Mouse (Mus musculus) c-Kit-positive CD71-negative TER-119-negative erythroid progenitor cells, embryonic 14.5 days (primary cell): ENCODE data around the gene Mypn.
A peak's percentile ranks its signal among the peaks of the same experiment; 100 is the strongest.

Experiments used
- DNase-seq: peaks from one replicate; pipeline ENCODE4 v3.0.0-alpha.2; 2013; ENCODE audit warnings: low read depth

Mypn gene

DNA sequence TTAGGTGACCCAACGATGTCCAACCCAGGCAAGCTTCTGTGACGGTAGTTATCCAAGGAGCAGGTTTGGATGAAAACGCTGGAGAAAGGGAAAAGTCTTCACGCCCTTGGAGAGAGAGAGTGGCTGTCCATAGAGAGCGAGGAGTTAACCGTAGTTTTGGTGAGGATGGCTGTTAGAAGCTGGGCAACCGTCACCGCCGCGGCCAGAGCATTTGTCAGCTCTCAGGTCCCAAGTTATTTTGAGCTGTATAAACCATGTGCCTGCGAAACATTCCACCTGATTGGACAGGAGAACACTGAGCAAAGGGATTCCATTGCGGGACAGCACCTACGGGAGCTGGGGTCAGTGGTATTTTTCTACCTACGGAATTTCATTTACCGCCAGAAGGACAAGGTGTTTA lies at the start of gene Mypn:
TSS of gene Mypn (minus strand) at position 225 of the 400 bp plus-strand sequence.
- DNase-seq: no peak

DNA sequence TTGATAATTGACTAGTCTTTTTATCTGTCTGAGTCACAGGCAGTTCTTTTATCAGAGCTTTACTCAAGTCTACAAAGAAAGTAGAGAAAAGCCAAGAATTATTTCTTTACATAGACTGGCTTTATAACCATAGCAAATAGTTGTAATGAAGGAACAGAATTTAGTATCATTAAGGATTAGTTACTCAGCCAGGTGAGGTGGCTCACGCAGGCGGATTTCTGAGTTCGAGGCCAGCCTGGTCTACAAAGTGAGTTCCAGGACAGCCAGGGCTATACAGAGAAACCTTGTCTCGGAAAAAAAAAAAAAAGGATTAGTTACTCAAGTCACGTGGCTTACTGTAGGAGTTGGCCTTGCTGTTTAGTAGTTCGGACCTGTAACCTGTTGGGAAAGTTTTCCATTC lies 44.7 kb upstream of the Mypn start:
- no peak for DNase-seq

DNA sequence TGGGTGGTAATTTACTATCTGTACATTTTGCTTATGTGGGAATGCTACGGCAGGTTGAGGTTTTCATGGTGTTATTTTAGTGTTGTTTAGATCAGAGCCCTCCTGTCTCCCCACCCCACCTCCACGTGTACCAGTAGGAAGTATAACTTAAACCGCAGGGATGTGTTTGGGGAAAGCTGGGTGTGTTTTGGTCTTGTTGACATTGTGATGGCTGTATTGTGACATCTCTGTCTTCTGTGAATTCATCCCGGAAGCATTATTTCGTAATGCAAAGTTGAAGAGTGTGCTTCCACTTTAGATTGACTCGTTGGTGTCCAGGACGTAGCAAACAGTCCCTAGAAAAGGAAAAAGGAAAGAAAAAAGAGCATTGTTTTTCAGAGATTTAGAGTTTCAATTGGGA lies 43.7 kb upstream of the Mypn start:
- no peak for DNase-seq

DNA sequence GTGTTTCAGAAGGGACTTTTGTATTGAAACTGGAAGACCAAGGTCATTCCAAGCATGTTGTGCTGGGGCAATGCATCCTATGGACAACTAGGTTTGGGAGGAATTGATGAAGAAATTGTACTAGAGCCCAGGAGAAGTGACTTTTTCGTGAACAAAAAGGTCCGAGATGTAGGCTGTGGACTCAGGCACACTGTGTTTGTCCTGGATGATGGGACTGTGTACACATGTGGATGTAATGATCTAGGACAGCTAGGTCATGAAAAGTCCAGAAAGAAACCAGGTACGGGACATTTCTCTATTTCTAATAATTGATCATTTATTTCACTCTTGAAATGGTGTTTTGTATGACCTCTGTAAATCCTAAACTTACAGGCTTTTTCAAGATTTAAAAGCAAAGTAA lies 42.1 kb upstream of the Mypn start:
- no peak for DNase-seq

DNA sequence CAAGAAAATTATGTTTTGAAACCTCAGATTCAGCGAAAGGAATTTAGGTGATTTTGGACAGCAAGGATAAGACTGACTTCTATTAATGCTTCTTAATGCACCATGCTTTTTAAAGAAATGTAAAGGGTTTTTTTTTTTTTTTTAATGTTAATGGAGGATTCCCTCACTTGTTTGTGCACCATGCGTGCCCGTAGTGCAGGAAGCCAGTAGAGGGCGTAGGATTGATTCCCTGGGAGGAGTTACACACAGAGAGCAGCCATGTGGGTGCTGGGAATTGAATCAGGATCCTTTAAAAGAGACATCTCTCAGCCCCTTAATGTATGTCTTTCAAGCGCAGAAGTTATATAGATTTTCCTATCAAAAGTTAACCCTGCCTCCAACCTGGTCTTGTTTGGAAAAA lies 41.0 kb upstream of the Mypn start:
- DNase-seq: no peak

DNA sequence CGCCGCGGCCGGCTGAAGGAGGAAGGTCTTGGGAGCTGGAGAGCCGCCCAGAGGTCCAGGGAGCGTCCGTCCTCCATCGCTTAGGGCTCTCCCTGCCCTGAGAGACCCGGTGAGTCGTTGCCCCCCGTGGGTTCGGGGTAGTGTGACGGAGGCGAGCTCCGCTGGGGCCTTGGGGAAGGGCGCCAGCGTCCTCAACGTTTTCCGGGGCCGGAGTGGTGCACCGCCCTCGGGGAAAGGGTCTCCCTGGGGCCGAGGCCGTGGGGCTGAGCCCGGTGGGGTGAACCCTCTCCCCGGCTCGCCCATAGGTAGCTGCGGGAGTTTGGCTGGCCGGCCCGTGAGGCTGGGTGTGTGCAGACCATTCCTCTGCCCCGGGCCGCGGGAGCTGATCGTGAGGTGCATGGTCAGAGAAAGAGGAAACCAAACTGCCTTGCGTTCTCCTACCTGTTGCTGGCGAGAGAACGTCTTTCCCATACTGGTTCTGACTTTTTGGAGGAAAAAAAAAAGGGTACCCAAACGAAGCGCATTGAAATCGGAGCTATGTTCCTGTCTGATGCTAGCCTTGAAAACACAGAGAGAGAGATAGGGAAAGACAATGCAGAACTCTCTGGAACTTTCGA lies 40.4 kb upstream of the Mypn start:
- no peak for DNase-seq

DNA sequence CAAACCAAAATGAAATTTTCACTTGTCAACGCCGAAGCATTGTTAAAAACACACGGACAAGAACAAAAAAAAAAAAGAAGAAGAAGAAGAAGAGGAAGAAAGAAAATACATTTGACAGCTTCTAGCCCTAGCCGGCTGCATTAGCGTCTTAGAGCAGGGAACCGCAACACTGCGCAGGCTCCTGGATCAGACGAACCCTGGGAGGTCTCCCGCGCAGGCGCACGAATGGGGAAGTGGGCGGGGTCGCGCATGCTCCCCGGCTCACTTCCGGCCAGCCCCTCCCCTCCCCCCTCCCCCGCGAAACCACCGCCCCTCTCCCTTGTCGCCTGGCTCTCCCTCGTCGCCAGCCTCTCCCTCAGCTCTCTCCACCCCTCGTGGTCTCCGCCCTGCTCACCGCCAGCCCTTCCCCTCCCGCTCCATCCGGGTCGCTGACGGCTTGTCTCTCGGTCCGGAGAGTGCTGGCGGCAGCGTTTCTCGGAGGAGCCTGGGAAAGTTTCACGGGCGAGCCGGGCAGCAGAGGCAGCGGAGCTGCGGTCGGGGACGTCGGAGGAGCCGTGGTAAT lies 39.8 kb upstream of the Mypn start, which contains the start of gene Herc4:
TSS of gene Herc4 (plus strand) at position 318 of the 562 bp plus-strand sequence.
- DNase-seq: peak; percentile 83

DNA sequence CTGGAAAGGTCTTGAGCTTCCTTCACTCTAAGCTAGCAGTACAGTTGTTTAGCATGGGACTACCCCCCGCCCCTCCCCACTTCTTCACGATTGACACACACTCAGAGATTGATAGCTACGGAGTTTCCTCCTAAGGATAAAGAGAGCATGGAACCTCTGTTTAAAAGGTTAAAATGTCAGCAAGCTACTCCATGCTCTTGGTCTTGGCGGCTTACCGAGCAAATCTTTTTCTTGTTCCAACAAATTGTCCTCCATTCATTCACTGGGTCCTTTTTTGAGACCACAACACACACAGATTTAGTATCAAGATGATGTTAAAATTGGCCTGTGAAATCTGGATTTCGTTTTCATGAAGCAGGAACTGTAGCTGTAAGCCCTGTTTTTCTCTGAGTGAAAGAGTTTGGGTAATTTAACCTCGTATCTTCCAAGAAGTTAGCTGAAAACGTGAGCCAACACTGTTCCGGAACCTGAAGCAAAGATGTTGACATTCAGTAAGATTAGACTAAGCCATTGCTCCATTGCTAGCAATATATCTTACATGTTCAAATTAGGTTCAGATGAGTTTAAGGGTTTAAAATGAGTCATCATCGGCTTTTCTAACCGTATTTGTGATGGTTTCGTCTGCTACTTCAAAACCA lies 39.2 kb upstream of the Mypn start:
- DNase-seq: no peak

DNA sequence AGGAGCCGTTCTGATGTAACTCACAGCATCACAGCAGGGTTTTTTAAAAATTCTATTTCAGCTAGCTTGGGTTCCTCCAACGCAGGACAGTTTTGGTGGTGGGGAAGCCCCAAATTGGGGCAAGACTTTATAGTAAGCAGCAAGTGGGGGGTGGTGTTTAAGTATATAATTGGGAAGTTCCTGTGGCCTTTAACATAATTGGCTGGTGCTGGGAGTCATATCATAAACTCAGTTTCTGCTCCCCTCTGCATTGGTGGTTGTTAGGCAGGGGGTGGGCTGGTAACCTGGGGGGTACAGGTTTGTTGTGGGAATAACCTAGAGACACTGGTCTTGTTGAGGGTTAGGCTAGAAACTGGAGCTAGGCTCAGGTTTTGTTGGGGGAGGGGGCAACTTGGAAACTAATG lies 37.1 kb upstream of the Mypn start:
- DNase-seq: no peak

DNA sequence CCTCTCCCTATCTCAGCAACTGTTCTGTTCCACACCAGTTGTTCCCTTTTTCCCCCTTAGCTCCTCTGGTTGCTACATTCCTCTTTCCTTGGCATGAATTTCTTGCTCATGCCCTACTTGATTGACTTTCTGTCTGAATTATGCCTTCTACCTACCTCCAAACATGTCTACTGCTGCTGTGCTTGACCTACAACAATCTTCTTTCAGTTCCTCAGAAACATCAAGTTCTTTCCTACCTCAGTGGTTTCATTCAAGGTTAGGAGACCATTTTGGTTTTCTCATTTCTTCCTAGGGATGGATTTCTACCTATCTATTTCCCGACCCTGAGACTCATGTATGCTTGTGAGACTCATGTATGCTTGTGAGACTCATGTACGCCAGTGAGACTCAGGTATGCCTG lies 36.1 kb upstream of the Mypn start:
- DNase-seq: no peak

DNA sequence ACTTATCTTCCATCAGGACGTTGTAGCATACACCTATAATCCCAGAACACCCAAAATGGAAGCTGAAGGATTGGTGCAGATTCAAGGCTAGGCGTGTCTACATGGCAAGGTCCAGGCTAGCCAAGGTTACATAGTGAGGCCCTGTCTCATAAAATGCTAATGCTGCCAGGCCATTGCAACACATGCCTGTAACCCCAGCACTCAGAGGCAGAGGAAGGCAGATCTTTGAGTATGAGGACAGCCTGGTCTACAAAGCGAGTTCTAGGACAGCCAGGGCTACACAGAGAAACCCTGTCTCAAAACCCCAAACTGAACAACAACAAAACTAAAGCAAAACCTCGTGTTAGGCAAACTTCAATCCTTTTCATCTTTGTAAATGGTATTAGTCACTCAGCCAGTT lies 34.3 kb upstream of the Mypn start:
- DNase-seq: no peak

DNA sequence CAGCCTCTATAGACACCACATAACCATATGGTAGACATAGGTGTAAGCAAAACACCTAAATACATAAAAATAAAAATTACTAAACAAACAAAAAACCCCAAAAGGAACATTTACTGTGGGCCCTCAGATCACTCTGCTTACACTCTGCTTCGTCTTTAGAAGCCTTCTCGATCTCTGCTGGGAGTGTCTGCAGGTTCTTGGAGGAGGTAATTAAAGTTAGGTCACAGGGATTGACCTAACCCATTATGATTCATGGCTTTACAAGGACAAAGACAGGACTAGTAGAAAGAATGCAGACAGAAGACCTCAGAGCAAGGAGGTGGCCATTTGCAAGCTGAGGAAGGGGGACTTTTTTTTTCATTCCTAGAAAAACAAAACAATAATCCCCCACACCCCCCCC lies 33.5 kb upstream of the Mypn start:
- no peak for DNase-seq

DNA sequence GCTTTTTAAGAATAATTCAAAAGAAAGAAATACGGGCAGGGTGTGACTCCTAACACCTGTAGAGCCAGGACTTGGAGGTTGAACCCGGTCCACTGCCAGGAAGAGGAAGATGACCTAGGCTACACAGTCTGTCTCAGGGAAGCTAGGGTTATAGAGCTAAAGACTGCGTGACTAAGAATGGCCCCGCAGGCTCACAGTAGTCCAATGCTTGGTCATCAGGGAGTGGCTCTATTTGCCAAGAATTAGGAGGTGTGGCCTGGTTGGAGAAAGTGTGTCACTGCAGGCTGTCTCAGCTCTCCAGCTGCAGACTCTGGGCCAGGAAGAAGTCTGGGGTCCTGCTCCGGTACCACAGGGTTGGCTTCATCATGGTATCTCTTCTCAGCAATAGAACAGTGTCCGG lies 32.9 kb upstream of the Mypn start:
- no peak for DNase-seq

DNA sequence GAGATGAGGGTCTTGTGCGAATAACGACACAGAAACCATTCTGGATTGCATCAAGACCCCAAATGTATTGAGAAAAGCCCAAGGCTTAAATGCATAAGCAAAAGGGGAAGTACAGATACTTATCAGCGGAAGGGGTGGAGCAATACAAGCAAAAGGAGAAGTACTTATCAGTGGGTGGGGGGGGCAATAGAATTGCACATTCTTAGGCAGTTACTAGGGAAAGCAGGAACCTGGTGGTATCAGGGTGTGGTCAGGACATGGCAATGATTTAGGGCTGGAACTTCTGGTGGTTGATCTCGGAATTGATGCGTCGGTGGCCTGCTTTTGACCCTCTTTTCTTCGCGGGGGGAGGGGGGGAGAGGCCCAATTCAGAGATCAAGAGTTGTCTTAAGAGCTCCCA lies 32.1 kb upstream of the Mypn start:
- no peak for DNase-seq

DNA sequence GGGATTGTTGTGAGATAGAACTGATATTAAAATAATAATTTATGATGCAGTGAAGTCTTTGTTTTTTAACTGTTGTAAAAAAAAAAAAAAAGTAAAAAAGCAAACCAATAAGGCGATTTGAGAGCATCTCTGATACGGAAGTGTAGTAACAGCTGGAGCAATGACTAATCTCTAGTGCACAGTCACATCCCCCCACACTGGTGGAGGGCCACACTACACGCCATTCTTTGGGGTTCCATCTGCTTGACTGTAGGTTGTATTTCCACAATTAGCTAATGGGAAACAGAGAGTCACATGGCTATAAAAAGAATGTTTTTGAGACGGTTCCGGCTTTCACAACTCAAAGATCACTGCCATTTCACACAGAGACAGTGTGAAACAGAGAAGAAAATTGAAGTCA lies 30.4 kb upstream of the Mypn start:
- DNase-seq: no peak

DNA sequence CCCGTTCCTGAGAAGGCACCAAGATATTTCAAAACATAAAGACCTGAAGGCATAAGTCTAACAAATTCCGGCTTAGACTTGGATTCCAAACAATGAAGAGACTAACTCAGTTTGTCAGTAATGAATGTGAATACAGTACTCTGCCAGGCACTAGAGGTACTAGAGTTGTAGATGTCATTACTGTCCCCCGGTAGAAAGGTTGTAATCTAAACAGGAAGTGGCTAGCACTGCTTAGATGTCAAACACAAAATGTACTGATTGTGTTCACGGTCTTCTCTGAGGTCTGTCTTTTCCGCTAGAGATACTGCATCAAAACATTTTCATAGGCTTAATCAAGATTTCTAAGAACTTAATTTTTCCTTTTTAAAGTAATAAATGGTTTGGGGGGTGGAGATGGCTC lies 27.9 kb upstream of the Mypn start:
- DNase-seq: no peak

DNA sequence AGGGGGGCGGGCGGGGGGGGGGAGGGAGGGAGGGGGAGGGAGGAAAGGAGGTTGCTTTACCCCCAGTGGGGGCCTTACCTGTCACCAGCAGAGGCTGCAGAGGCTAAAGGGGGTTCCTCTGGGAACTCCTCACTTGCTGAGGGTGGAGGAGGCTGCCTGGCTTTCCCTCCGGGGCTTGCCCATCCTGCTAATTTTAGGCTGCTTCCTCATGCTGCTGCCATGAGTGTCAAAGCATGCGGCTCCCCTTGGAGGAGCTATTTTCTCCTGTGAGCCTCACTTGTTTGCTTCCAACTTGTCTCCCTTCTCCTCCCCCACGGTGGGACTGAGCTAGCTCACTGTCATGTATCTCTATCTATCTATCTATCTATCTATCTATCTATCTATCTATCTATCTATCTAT lies 27.1 kb upstream of the Mypn start:
- DNase-seq: no peak

DNA sequence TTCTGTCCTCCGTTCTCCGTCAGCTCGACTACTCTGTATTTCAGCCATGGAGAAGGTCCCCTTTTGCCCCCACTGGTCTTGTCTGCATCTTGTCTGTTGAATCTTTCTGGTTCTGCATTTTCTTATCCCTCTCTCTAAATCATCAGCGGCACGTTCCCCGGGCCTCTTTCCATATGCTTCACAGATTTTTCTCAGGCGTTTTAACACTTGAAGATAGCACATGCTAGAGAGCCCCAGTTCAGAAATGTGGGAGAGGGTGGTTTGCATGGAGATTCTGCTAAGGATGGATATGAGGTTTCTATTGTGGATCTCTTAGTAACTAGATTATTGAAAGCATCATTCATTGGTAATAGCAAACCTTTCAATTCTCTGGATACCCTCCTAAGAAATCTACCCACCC lies 26.5 kb upstream of the Mypn start:
- no peak for DNase-seq

DNA sequence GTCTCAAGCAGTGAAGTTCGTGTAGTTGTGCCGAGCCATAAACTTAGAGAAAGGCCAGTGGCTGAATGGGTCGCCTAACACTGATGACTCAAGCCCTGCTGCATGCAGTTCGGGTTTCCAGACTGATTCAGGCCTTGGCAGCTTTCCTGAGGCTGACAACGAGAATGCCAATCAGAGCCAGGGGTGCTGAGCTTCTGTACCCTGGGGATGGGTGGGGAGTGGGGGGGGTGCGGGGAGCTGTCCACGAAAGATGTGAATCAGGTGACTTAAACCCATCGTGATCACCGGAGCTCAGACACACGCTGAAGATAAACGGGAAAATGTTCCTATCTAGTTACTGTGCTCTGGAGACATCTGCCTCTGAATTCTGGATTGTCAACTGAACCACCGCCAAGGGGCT lies 20.6 kb upstream of the Mypn start:
- no peak for DNase-seq

DNA sequence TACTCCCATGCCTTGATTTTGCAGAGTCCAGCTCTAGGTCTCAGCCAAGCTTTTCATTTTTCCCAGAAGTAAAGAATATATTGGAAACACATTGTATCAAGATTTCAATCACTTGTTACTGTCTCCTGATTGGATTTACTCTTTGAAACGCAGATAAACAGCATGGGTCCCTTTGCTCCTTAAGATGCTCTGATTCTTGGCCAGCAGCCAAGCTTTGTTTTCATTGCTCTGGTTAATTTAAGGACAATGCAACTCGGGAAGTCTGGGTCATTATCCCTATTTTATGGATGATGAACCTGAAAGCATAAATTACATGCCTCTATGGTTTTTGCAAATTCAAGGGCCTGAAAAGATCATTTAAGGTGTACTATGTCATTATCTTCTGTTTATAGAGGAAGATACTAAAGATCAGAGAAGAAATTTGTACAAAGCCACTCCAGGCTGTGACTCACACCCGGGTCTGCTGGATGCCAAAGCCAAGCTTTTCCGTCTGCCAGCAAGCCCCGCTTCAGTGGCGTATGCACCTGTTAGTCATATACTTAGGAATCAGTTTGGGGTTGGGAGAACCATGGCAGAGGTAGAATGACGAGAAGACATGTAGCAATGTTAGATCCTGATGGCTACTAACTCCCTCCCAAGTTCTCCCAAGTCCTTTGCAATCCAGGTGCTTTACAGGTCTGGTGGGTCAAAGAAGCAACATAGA lies 17.5 kb upstream of the Mypn start:
- DNase-seq: no peak

DNA sequence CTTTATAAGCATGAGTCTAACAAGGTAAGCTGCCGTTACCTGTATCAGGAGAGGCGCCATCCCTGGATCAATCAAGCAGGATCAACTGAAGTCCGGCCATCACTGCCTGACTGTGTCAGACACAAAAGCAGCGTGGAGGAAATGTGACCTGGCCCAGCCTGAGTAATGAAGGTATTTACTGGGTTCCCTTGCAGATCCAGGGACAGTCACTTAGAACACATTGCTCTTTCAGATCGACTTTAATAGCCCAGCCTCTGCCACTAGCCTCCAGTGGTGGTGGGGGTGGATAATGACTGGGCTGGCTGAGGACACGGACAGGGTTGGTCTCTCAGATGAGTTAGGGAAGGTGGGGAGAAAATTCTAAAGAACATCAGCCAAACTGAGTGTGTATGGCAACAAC lies 5.1 kb upstream of the Mypn start:
- DNase-seq: no peak

DNA sequence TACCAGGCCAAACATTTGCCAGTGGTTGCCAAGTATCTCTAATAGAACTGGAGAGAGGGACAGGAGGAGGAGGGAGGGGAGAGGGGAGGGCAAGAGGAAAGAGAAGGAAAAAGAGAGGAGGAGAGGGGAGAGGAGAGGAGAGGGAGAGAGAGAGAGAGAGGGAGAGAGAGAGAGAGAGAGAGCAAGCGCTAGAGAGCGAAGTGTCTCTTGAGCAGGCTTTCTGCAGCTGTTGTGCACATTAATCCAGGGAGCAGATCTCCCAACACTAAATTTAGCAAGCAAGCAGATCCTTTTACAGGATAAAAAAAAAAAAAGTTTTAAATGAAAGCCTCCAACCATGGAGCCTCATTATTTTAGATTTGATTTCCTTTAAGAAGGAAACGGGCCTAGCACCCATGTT lies 750 bp downstream of the Mypn start:
- no peak for DNase-seq

DNA sequence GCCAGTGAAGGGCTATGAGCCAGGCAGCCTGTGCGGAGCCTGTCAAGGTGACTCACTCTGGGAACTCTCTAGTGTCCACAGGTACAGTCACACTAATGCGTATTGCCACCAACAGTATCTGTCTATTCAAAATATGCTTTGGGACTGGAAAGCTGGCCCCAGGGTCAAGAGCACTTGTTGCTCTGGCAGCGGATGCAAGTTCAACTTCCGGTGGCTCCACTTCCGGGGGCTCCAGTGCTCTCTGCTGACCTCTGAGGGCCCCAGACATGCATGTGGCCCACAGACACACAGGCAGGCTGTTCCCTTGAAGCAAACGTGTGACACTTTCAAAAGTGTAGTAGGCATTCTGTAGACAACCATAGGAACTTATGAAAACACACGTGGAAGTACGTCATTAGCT lies 2.2 kb downstream of the Mypn start:
- no peak for DNase-seq
